Mouse (Mus musculus): ENCODE results near the gene Fbxl16. TPM values are rescaled to one million over a fixed set of nuclear protein-coding genes. Genes with fewer than 3 reads are reported as not detected.

Fbxl16 gene
- total and polyA plus RNA-seq, 3 experiments = not detected

DNA sequence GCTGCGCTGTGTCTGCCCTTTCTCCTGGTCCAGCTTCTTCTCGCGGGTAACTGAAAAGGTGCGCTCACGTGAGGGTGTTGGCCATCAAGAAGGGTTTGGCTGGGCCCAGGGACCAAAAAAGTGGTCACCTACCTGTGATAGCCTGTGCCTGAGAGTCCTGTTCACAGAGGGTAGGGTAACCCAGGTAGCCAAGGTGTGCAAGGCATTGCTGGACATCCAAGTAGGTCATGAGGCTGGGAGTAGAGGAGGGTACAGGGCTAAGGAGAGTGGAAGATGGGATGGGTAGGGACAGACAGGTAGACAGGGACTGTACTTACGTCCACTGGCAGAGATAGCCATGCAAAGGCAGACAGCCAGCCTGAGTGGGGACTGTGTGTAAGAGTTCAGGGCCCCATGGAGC, 31.6 kb downstream of the Fbxl16 start:
- H3K79me2 ChIP-seq (replicated peaks; ENCODE audit: control insufficient read depth, extremely low read depth, insufficient read depth, poor library complexity, severe bottlenecking) = peaks cover 14% of the 10 kb centered on the region
- in situ Hi-C loops (cut with MboI; ENCODE audit: low pct_ligation_motif_present, low pct_unique_long_range_greater_than_20kb, low sequenced_read_pairs) = no loop called here
- dilution Hi-C loops (cut with MboI; ENCODE audit: extremely low pct_ligation_motif_present, extremely low pct_unique_long_range_greater_than_20kb, low sequenced_read_pairs) = no loop called here
- no peaks in the 10 kb centered on the region for H3K9me3 ChIP-seq (replicated peaks; ENCODE audit: low read length)
- no peak overlapping the region for H3K9ac ChIP-seq (ENCODE audit: insufficient read depth, low read depth)
- no peak overlapping the region for H3K4me3 ChIP-seq (replicated peaks in 1 of 3; ENCODE audit: low read depth in 2 of 3, low read length in 2 of 3, poor library complexity in 1 of 3)
- no peaks in the 10 kb centered on the region for H3K27me3 ChIP-seq (replicated peaks)
- H3K4me1 ChIP-seq (ENCODE audit: control insufficient read depth in 1 of 2, insufficient read depth in 2 of 2) = peaks cover 12 to 15% of the 10 kb centered on the region in 2 experiments
- TF ChIP-seq POLR2A (IDR thresholded peaks at IDR 0.05; ENCODE audit: low read depth, low read length) (no peak), ELF1 (IDR thresholded peaks at IDR 0.05; ENCODE audit: low read depth, low read length) (no peak), MXI1 (IDR thresholded peaks at IDR 0.05; ENCODE audit: low read depth, low read length) (no peak), KAT2A (IDR thresholded peaks at IDR 0.05; ENCODE audit: insufficient replicate concordance, low read length) (no peak), MAX (IDR thresholded peaks at IDR 0.05; ENCODE audit: low read length) (no peak), SIN3A (IDR thresholded peaks at IDR 0.05; ENCODE audit: low read length) (no peak), CTCF (conservative IDR thresholded peaks at IDR 0.05 in 1 of 2, IDR thresholded peaks at IDR 0.05 in 1 of 2; ENCODE audit: low read depth in 2 of 2, low read length in 2 of 2) (no peak), MEF2A (IDR thresholded peaks at IDR 0.05; ENCODE audit: borderline replicate concordance, low read depth, low read length) (no peak), CHD1 (IDR thresholded peaks at IDR 0.05; ENCODE audit: low read depth, low read length) (no peak), UBTF (IDR thresholded peaks at IDR 0.05; ENCODE audit: low read depth, low read length) (no peak), MYC (IDR thresholded peaks at IDR 0.05; ENCODE audit: low read depth, low read length) (no peak), IRF4 (IDR thresholded peaks at IDR 0.05; ENCODE audit: low read depth, low read length) (no peak), ZNF384 (IDR thresholded peaks at IDR 0.05; ENCODE audit: low read depth, low read length) (no peak), JUN (IDR thresholded peaks at IDR 0.05; ENCODE audit: insufficient read depth, low read depth, low read length) (no peak), TBP (conservative IDR thresholded peaks at IDR 0.05; ENCODE audit: low read depth, low read length) (no peak), HCFC1 (IDR thresholded peaks at IDR 0.05; ENCODE audit: low read depth, low read length) (no peak), RCOR1 (conservative IDR thresholded peaks at IDR 0.05; ENCODE audit: low read depth, low read length) (no peak), SMC3 (IDR thresholded peaks at IDR 0.05; ENCODE audit: low read depth, low read length) (no peak), ZMIZ1 (IDR thresholded peaks at IDR 0.05; ENCODE audit: low read depth, low read length) (no peak), BHLHE40 (IDR thresholded peaks at IDR 0.05; ENCODE audit: low read depth, low read length) (no peak)
- H3K36me3 ChIP-seq (replicated peaks in 1 of 2; ENCODE audit: control insufficient read depth in 1 of 2, insufficient read depth in 1 of 2, low read length in 1 of 2) = peaks cover 69 to 83% of the 10 kb centered on the region in 2 experiments
- no peak overlapping the region for H3K4me2 ChIP-seq (ENCODE audit: insufficient read depth, low read depth, poor library complexity, severe bottlenecking)
- no peak overlapping the region for H3K27ac ChIP-seq (ENCODE audit: insufficient read depth, low read depth)
- no peak for DNase-seq (ENCODE audit: extremely low read depth)

DNA sequence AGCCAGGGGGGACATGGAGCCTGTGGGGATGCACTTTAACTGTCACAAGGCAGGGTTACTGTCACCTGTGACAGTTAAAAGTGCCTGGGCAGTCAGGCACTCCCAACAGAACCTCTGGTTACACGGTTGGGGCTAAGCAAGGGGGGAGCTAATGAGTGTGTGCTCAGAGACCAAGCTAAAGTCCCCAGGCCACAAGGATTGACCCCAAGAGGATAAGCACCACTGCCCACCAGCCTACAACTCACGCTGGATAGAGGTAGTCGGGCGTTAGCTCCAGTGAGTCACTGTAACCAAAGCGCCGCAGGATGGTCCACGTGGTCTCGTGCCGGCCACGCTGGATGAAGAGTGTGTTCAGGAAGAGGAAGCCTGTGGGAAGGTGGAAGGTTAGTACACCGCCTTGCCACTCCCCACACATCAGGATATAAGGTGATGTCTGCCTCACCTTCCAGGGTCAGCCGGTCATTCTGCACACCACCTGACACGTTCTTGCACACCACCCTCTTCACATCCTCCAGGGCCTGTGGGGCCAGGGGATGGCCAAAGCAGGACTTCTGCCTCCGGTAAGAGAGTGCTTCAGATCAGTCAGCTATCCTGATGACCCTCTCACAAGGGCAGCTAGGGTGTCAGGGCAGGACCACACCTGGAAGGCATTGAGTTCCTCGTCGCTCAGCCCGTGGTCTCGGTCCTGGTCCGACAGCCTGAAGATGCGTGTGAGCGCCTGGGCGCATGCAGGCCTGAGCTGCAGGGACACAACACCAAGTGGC, 32.4 kb downstream of the Fbxl16 start, which contains the start of gene Gm20683:
Gm20683 (minus strand) TSS at position 647 of the 764 bp plus-strand sequence.
- Histone ChIP-seq H3K4me3 (replicated peaks in 1 of 3; ENCODE audit: low read depth in 2 of 3, low read length in 2 of 3, poor library complexity in 1 of 3) (no peak within 1 kb of the TSS), H3K4me2 (ENCODE audit: insufficient read depth, low read depth, poor library complexity, severe bottlenecking) (no peak within 1 kb of the TSS), H3K79me2 (replicated peaks; ENCODE audit: control insufficient read depth, extremely low read depth, insufficient read depth, poor library complexity, severe bottlenecking) (peaks cover 14% of the 10 kb centered on the region), H3K27me3 (replicated peaks) (no peaks in the 10 kb centered on the region), H3K36me3 (replicated peaks in 1 of 2; ENCODE audit: control insufficient read depth in 1 of 2, insufficient read depth in 1 of 2, low read length in 1 of 2) (peaks cover 69 to 83% of the 10 kb centered on the region in 2 experiments), H3K9ac (ENCODE audit: insufficient read depth, low read depth) (no peak within 1 kb of the TSS), H3K27ac (ENCODE audit: insufficient read depth, low read depth) (no peak within 1 kb of the TSS), H3K4me1 (ENCODE audit: control insufficient read depth in 1 of 2, insufficient read depth in 2 of 2) (peaks cover 12 to 15% of the 10 kb centered on the region in 2 experiments), H3K9me3 (replicated peaks; ENCODE audit: low read length) (no peaks in the 10 kb centered on the region)
- in situ Hi-C loops (cut with MboI; ENCODE audit: low pct_ligation_motif_present, low pct_unique_long_range_greater_than_20kb, low sequenced_read_pairs) = no loop called here
- DNase-seq (ENCODE audit: extremely low read depth) = no peak
- dilution Hi-C loops (cut with MboI; ENCODE audit: extremely low pct_ligation_motif_present, extremely low pct_unique_long_range_greater_than_20kb, low sequenced_read_pairs) = no loop called here
- TF ChIP-seq E2F4 (IDR thresholded peaks at IDR 0.05; ENCODE audit: insufficient replicate concordance, low read depth, low read length) (no peak), ETS1 (conservative IDR thresholded peaks at IDR 0.05; ENCODE audit: low read depth, low read length) (no peak), ZKSCAN1 (IDR thresholded peaks at IDR 0.05; ENCODE audit: borderline replicate concordance, low read depth, low read length) (no peak), CHD1 (IDR thresholded peaks at IDR 0.05; ENCODE audit: low read depth, low read length) (no peak), NRF1 (IDR thresholded peaks at IDR 0.05; ENCODE audit: low read depth, low read length) (no peak), USF1 (IDR thresholded peaks at IDR 0.05; ENCODE audit: low read depth, low read length) (no peak), NELFE (IDR thresholded peaks at IDR 0.05; ENCODE audit: low read depth, low read length) (no peak), CTCF (conservative IDR thresholded peaks at IDR 0.05 in 1 of 2, IDR thresholded peaks at IDR 0.05 in 1 of 2; ENCODE audit: low read depth in 2 of 2, low read length in 2 of 2) (no peak), MXI1 (IDR thresholded peaks at IDR 0.05; ENCODE audit: low read depth, low read length) (no peak), RCOR1 (conservative IDR thresholded peaks at IDR 0.05; ENCODE audit: low read depth, low read length) (no peak), MAFK (IDR thresholded peaks at IDR 0.05; ENCODE audit: insufficient replicate concordance, low read length) (no peak), MAZ (IDR thresholded peaks at IDR 0.05; ENCODE audit: low read depth, low read length) (no peak)

Measured in CH12.LX (cell line).